ENCODE assay signal across 9 mouse cellular contexts in genomic region chr17:43581012-43581467, GRCm38 (mm10). TPM values are rescaled to one million over a fixed set of nuclear protein-coding genes. Genes with fewer than 3 reads are reported as not detected.
DNase-seq lines count a peak whose midpoint lies in the region; ATAC-seq lines count a peak whose summit lies in the region.
"Had no signal": no experiment of that assay in that cellular context is flagged by ENCODE, and none has a peak within 500 bp of the region (broad histone marks: within the 10 kb centered on the region; RNA-seq: fewer than 3 reads in every experiment).

No protein-coding gene starts in this region.

- no peaks in the 10 kb centered on the region for H3K36me3 ChIP-seq in lung, embryonic 16.5 days (ENCODE audit: control insufficient read depth, insufficient read depth, low read length)
- no peaks in the 10 kb centered on the region for H3K36me3 ChIP-seq in intestine, embryonic 16.5 days (ENCODE audit: control insufficient read depth, insufficient read depth, low read length)
- no peaks in the 10 kb centered on the region for H3K36me3 ChIP-seq in liver, embryonic 15.5 days (replicated peaks)

- H3K4me2 ChIP-seq in lung, embryonic 16.5 days (ENCODE audit: low read depth, low read length) = peak overlapping the region; percentile 20; the same call in 1 of the 2 replicates
- peak overlapping the region; percentile 42 for H3K4me2 ChIP-seq in intestine, embryonic 16.5 days (ENCODE audit: low read depth, low read length)
- no peak overlapping the region; the same call in 1 of the 2 replicates for H3K4me2 ChIP-seq in liver, embryonic 15.5 days

- H3K9ac ChIP-seq in lung, embryonic 16.5 days (ENCODE audit: low read length) = no peak overlapping the region
- H3K9ac ChIP-seq in intestine, embryonic 16.5 days (ENCODE audit: low read depth, low read length) = peak overlapping the region; percentile 49; the same call in 1 of the 2 replicates
- H3K9ac ChIP-seq in liver, embryonic 15.5 days = no peak overlapping the region

- H3K27ac ChIP-seq in lung, embryonic 16.5 days (ENCODE audit: low read length) = no peak overlapping the region
- peak overlapping the region; percentile 77 for H3K27ac ChIP-seq in intestine, embryonic 16.5 days (ENCODE audit: low read length)
- H3K27ac ChIP-seq in liver, embryonic 15.5 days (replicated peaks) = no peak overlapping the region

- H3K9me3 ChIP-seq in lung, embryonic 16.5 days (ENCODE audit: control insufficient read depth, low read length) = no peaks in the 10 kb centered on the region
- H3K9me3 ChIP-seq in intestine, embryonic 16.5 days (ENCODE audit: control insufficient read depth, low read length) = no peaks in the 10 kb centered on the region
- H3K9me3 ChIP-seq in liver, embryonic 15.5 days (replicated peaks) = no peaks in the 10 kb centered on the region

- 20% methylated on average over 8 of the region's 8 CpGs for WGBS in lung, embryonic 16.5 days
- WGBS in intestine, embryonic 16.5 days = 20% methylated on average over 8 of the region's 8 CpGs
- WGBS in liver, embryonic 15.5 days (ENCODE audit: insufficient replicate concordance) = 32% methylated on average over 8 of the region's 8 CpGs

- ATAC-seq in lung, embryonic 16.5 days (ENCODE audit: low read depth) = peak; percentile 43; the same call in 1 of the 2 replicates
- ATAC-seq in intestine, embryonic 16.5 days = peak; percentile 70
- peak; percentile 42 for ATAC-seq in liver, embryonic 15.5 days (ENCODE audit: insufficient read depth)

- H3K4me3 ChIP-seq in lung, embryonic 16.5 days (ENCODE audit: low read length) = no peak overlapping the region
- peak overlapping the region; percentile 16; the same call in 1 of the 2 replicates for H3K4me3 ChIP-seq in intestine, embryonic 16.5 days (ENCODE audit: low read length)
- no peak overlapping the region for H3K4me3 ChIP-seq in liver, embryonic 15.5 days (replicated peaks)

- no peaks in the 10 kb centered on the region for H3K27me3 ChIP-seq in lung, embryonic 16.5 days (ENCODE audit: control insufficient read depth, insufficient read depth, low read depth, low read length)
- H3K27me3 ChIP-seq in intestine, embryonic 16.5 days (replicated peaks; ENCODE audit: control insufficient read depth, insufficient read depth, low read length) = no peaks in the 10 kb centered on the region
- no peaks in the 10 kb centered on the region for H3K27me3 ChIP-seq in liver, embryonic 15.5 days

- DNase-seq in lung, postnatal 25 days (ENCODE audit: low spot score) = no peak
- peak; percentile 18 to 27 for DNase-seq in gastrocnemius, postnatal 4 days (ENCODE audit: low spot score in 2 of 2)
- DNase-seq in right cerebral cortex, postnatal 25 days = peak; percentile 11
- DNase-seq in ovary, adult 18-20 months (ENCODE audit: low spot score) = no peak
- DNase-seq in cerebellum, postnatal 4 days (ENCODE audit: low spot score in 2 of 2) = no peak

- H3K4me1 ChIP-seq in lung, embryonic 16.5 days (replicated peaks; ENCODE audit: control insufficient read depth, insufficient read depth, low read length) = peaks cover 4% of the 10 kb centered on the region
- H3K4me1 ChIP-seq in intestine, embryonic 16.5 days (ENCODE audit: control insufficient read depth, insufficient read depth, low read length) = peaks cover 22% of the 10 kb centered on the region
- peaks cover 13% of the 10 kb centered on the region for H3K4me1 ChIP-seq in liver, embryonic 15.5 days (replicated peaks)

RNA-seq across cellular contexts. Expression of gene Pla2g7, which starts 13.1 kb away (rescaled TPM):
- polyA plus RNA-seq in lung, embryonic 16.5 days (2015; fragmentation: Nextera tagmentation; extraction: Ambion mirVana) = 10.9 and 11.3 TPM in 2 replicates
- 1 to 10 TPM; 3.7 to 5.2 TPM for total RNA-seq in gastrocnemius, postnatal 4 days (2021)
- 14.0 and 14.2 TPM in 2 replicates for polyA plus RNA-seq in intestine, embryonic 16.5 days (2015; fragmentation: Nextera tagmentation; extraction: Ambion mirVana)
- polyA plus RNA-seq in liver, embryonic 15.5 days (2015; fragmentation: Nextera tagmentation; extraction: Ambion mirVana) = 22.6 and 28.1 TPM in 2 replicates

RNA-seq across cellular contexts. Expression of gene Ankrd66, which starts 37.6 kb away (rescaled TPM):
- 0.94 and 0.96 TPM in 2 replicates for polyA plus RNA-seq in lung, embryonic 16.5 days (2015; fragmentation: Nextera tagmentation; extraction: Ambion mirVana)
- total RNA-seq in gastrocnemius, postnatal 4 days (2021) = not detected
- 0.21 TPM in 1 of 2 replicates, not detected in the other for polyA plus RNA-seq in intestine, embryonic 16.5 days (2015; fragmentation: Nextera tagmentation; extraction: Ambion mirVana)
- polyA plus RNA-seq in liver, embryonic 15.5 days (2015; fragmentation: Nextera tagmentation; extraction: Ambion mirVana) = not detected in 2 replicates
- total RNA-seq: ES-E14 had no signal

RNA-seq across cellular contexts. Expression of gene Tdrd6, which starts 49.1 kb away (rescaled TPM):
- polyA plus RNA-seq in lung, embryonic 16.5 days (2015; fragmentation: Nextera tagmentation; extraction: Ambion mirVana) = not detected in 2 replicates
- under 1 TPM; 0.10 to 0.34 TPM for total RNA-seq in gastrocnemius, postnatal 4 days (2021)
- polyA plus RNA-seq in intestine, embryonic 16.5 days (2015; fragmentation: Nextera tagmentation; extraction: Ambion mirVana) = 1.2 and 2.0 TPM in 2 replicates
- not detected in 2 replicates for polyA plus RNA-seq in liver, embryonic 15.5 days (2015; fragmentation: Nextera tagmentation; extraction: Ambion mirVana)

Comparison
In these comparisons a context has a peak if more than half of its experiments do, and no peak if none do; other contexts are left out.
1. DNase-seq: peak in gastrocnemius, postnatal 4 days (2 of 2) and right cerebral cortex, postnatal 25 days (single experiment); none in lung, postnatal 25 days (single experiment), ovary, adult 18-20 months (single experiment) and cerebellum, postnatal 4 days (0 of 2).
2. Peak in every context shown above with its lines, with median percentiles within 50 percentile points of each other: ATAC-seq.